Mouse (Mus musculus): Measurements from ENCODE around the gene Kcmf1.

GRCm38 (mm10) chr6:72795444-72795843 is 104.3 kb downstream of the Kcmf1 start:
- TF ChIP-seq EP300 (IDR thresholded peaks at IDR 0.05; ENCODE audit: low read depth) (no peak), CTCF (IDR thresholded peaks at IDR 0.05; ENCODE audit: low read depth) (no peak)

All from liver, embryonic 14.5 days (tissue).